7 mouse cellular contexts compared by ENCODE assay signal in genomic region chr8:106169017-106169933, GRCm38 (mm10). TPM values are rescaled to one million over a fixed set of nuclear protein-coding genes. Genes with fewer than 3 reads are reported as not detected.
DNase-seq lines count a peak whose midpoint lies in the region; ATAC-seq and TF ChIP-seq lines count a peak whose summit lies in the region.

No protein-coding gene starts in this region.

- peak; percentile 66 for ATAC-seq in embryonic facial prominence, embryonic 12.5 days (ENCODE audit: insufficient number of reproducible peaks, insufficient read depth, low FRiP score, low TSS enrichment)
- ATAC-seq in heart, embryonic 15.5 days (replicated peaks; ENCODE audit: insufficient number of reproducible peaks, insufficient read depth, low FRiP score, low read depth): peak; percentile 53; the same call in 1 of the 2 replicates
- peak; percentile 51 for ATAC-seq in megakaryocyte, adult 5-6 weeks (ENCODE audit: poor library complexity, severe bottlenecking)

- peak; percentile 58 for DNase-seq in R1 (ENCODE audit: low read depth, low spot score)
- peak; percentile 40 to 86 for DNase-seq in left cerebral cortex, postnatal 36 days (ENCODE audit: low spot score in 2 of 2)
- peak; percentile 41 for DNase-seq in right cerebral cortex, postnatal 14 days

- H3K9ac ChIP-seq in ES-Bruce4 (ENCODE audit: low read depth, poor library complexity, severe bottlenecking): peak overlapping the region; percentile 84
- H3K9ac ChIP-seq in embryonic facial prominence, embryonic 12.5 days: peak overlapping the region; percentile 82
- H3K9ac ChIP-seq in heart, embryonic 15.5 days: peak overlapping the region; percentile 68

- H3K9me3 ChIP-seq in ES-Bruce4 (replicated peaks; ENCODE audit: control insufficient read depth, insufficient read depth, low read length, poor library complexity, severe bottlenecking): no peaks in the 10 kb centered on the region
- H3K9me3 ChIP-seq in embryonic facial prominence, embryonic 12.5 days: no peaks in the 10 kb centered on the region
- no peaks in the 10 kb centered on the region for H3K9me3 ChIP-seq in heart, embryonic 15.5 days (replicated peaks)

- intact Hi-C loops in left cerebral cortex, postnatal 36 days (cut with DNase I): loop anchor here (2.0 to 5.0 kb wide), 2 partner anchors 26 to 43 kb away; partner anchors contain the start of genes Prmt7 and Slc7a6os

- 0 out of 2 replicates have a peak overlapping the region, but pooled peaks have one; percentile 7 for H3K27ac ChIP-seq in ES-Bruce4 (ENCODE audit: insufficient read depth, low read length)
- H3K27ac ChIP-seq in embryonic facial prominence, embryonic 12.5 days: peak overlapping the region; percentile 70
- H3K27ac ChIP-seq in heart, embryonic 15.5 days: peak overlapping the region; percentile 72

- TF ChIP-seq EP300 in ES-Bruce4 (IDR thresholded peaks at IDR 0.05; ENCODE audit: insufficient read depth, low read depth, low read length): no peak

- TF ChIP-seq CTCF in ES-Bruce4 (IDR thresholded peaks at IDR 0.05; ENCODE audit: low read depth, low read length): no peak

- 0 out of 2 replicates have a peak, but pooled peaks cover 2% of the 10 kb centered on the region for H3K27me3 ChIP-seq in ES-Bruce4 (ENCODE audit: control insufficient read depth, insufficient read depth, low read length, poor library complexity, severe bottlenecking)
- no peaks in the 10 kb centered on the region for H3K27me3 ChIP-seq in embryonic facial prominence, embryonic 12.5 days
- H3K27me3 ChIP-seq in heart, embryonic 15.5 days: no peaks in the 10 kb centered on the region

- 2% methylated on average over 52 of the region's 54 CpGs for WGBS in embryonic facial prominence, embryonic 12.5 days
- under 1% methylated on average over 54 of the region's 54 CpGs for WGBS in heart, embryonic 15.5 days

- H3K4me3 ChIP-seq in ES-Bruce4 (ENCODE audit: low read depth, low read length): peak overlapping the region; percentile 86
- peak overlapping the region; percentile 91 for H3K4me3 ChIP-seq in embryonic facial prominence, embryonic 12.5 days
- peak overlapping the region; percentile 65 for H3K4me3 ChIP-seq in heart, embryonic 15.5 days

- H3K4me2 ChIP-seq in embryonic facial prominence, embryonic 12.5 days (replicated peaks): peak overlapping the region; percentile 91
- peak overlapping the region; percentile 85 for H3K4me2 ChIP-seq in heart, embryonic 15.5 days

- peaks cover 2% of the 10 kb centered on the region for H3K4me1 ChIP-seq in ES-Bruce4 (ENCODE audit: control insufficient read depth, insufficient read depth, low read length)
- peaks cover 9% of the 10 kb centered on the region; the same call in 1 of the 2 replicates for H3K4me1 ChIP-seq in embryonic facial prominence, embryonic 12.5 days
- peaks cover 22% of the 10 kb centered on the region for H3K4me1 ChIP-seq in heart, embryonic 15.5 days (replicated peaks)

- H3K36me3 ChIP-seq in ES-Bruce4 (ENCODE audit: control insufficient read depth, insufficient read depth, low read length, poor library complexity, severe bottlenecking): no peaks in the 10 kb centered on the region; the same call in 1 of the 2 replicates
- 0 out of 2 replicates have a peak, but pooled peaks cover under 1% of the 10 kb centered on the region for H3K36me3 ChIP-seq in embryonic facial prominence, embryonic 12.5 days
- no peaks in the 10 kb centered on the region for H3K36me3 ChIP-seq in heart, embryonic 15.5 days

- TF ChIP-seq POLR2A in ES-Bruce4 (IDR thresholded peaks at IDR 0.05; ENCODE audit: insufficient read depth, low read length): no peak

RNA-seq across cellular contexts. Expression of gene Slc7a6, which starts 0.6 kb away (rescaled TPM):
- 75.7 and 82.1 TPM in 2 replicates for polyA plus RNA-seq in ES-Bruce4 (2011; ENCODE audit: insufficient read depth, insufficient read length, low read depth, missing spikeins)
- polyA plus RNA-seq in embryonic facial prominence, embryonic 12.5 days (2016; fragmentation: Nextera tagmentation; extraction: Ambion mirVana): 52.8 and 66.5 TPM in 2 replicates
- 29.6 and 33.3 TPM in 2 replicates for polyA plus RNA-seq in heart, embryonic 15.5 days (2015; fragmentation: Nextera tagmentation; extraction: Ambion mirVana)
- total RNA-seq in left cerebral cortex, postnatal 36 days (2021): 10 to 100 TPM; 24.0 to 28.7 TPM
- total RNA-seq in megakaryocyte, adult 5-6 weeks (2015): 9.7 and 10.3 TPM in 2 replicates
- 7.6 and 9.4 TPM in 2 replicates for total RNA-seq in megakaryocyte, adult 5-6 weeks (2017)

RNA-seq across cellular contexts. Expression of gene Pla2g15, which starts 19.1 kb away (rescaled TPM):
- 18.0 and 19.6 TPM in 2 replicates for polyA plus RNA-seq in ES-Bruce4 (2011; ENCODE audit: insufficient read depth, insufficient read length, low read depth, missing spikeins)
- 18.2 and 18.4 TPM in 2 replicates for polyA plus RNA-seq in embryonic facial prominence, embryonic 12.5 days (2016; fragmentation: Nextera tagmentation; extraction: Ambion mirVana)
- 7.0 and 9.4 TPM in 2 replicates for polyA plus RNA-seq in heart, embryonic 15.5 days (2015; fragmentation: Nextera tagmentation; extraction: Ambion mirVana)
- total RNA-seq in left cerebral cortex, postnatal 36 days (2021): 10 to 100 TPM; 25.9 to 26.3 TPM
- total RNA-seq in megakaryocyte, adult 5-6 weeks (2015): 13.8 and 15.8 TPM in 2 replicates
- total RNA-seq in megakaryocyte, adult 5-6 weeks (2017): 12.9 and 15.8 TPM in 2 replicates

RNA-seq across cellular contexts. Expression of gene Esrp2, which starts 32.5 kb away (rescaled TPM):
- 10.8 and 13.2 TPM in 2 replicates for polyA plus RNA-seq in ES-Bruce4 (2011; ENCODE audit: insufficient read depth, insufficient read length, low read depth, missing spikeins)
- 10.4 and 11.3 TPM in 2 replicates for polyA plus RNA-seq in embryonic facial prominence, embryonic 12.5 days (2016; fragmentation: Nextera tagmentation; extraction: Ambion mirVana)
- 1.5 and 6.1 TPM in 2 replicates for polyA plus RNA-seq in heart, embryonic 15.5 days (2015; fragmentation: Nextera tagmentation; extraction: Ambion mirVana)
- total RNA-seq in left cerebral cortex, postnatal 36 days (2021): under 1 TPM; 0.30 to 0.36 TPM
- total RNA-seq in megakaryocyte, adult 5-6 weeks (2015): not detected in 2 replicates
- total RNA-seq in megakaryocyte, adult 5-6 weeks (2017): not detected in 2 replicates

RNA-seq across cellular contexts. Expression of gene Slc7a6os, which starts 41.5 kb away (rescaled TPM):
- 45.1 and 50.3 TPM in 2 replicates for polyA plus RNA-seq in ES-Bruce4 (2011; ENCODE audit: insufficient read depth, insufficient read length, low read depth, missing spikeins)
- polyA plus RNA-seq in embryonic facial prominence, embryonic 12.5 days (2016; fragmentation: Nextera tagmentation; extraction: Ambion mirVana): 41.7 and 43.4 TPM in 2 replicates
- polyA plus RNA-seq in heart, embryonic 15.5 days (2015; fragmentation: Nextera tagmentation; extraction: Ambion mirVana): 19.5 and 22.2 TPM in 2 replicates
- 10 to 100 TPM; 26.1 to 29.4 TPM for total RNA-seq in left cerebral cortex, postnatal 36 days (2021)
- total RNA-seq in megakaryocyte, adult 5-6 weeks (2015): 34.1 and 36.0 TPM in 2 replicates
- total RNA-seq in megakaryocyte, adult 5-6 weeks (2017): 24.8 and 34.4 TPM in 2 replicates

RNA-seq across cellular contexts. Expression of gene Prmt7, which starts 41.5 kb away (rescaled TPM):
- 88.7 and 107 TPM in 2 replicates for polyA plus RNA-seq in ES-Bruce4 (2011; ENCODE audit: insufficient read depth, insufficient read length, low read depth, missing spikeins)
- 56.9 and 57.3 TPM in 2 replicates for polyA plus RNA-seq in embryonic facial prominence, embryonic 12.5 days (2016; fragmentation: Nextera tagmentation; extraction: Ambion mirVana)
- polyA plus RNA-seq in heart, embryonic 15.5 days (2015; fragmentation: Nextera tagmentation; extraction: Ambion mirVana): 28.0 and 37.4 TPM in 2 replicates
- total RNA-seq in left cerebral cortex, postnatal 36 days (2021): 10 to 100 TPM; 35.3 to 41.3 TPM
- 2.7 and 3.7 TPM in 2 replicates for total RNA-seq in megakaryocyte, adult 5-6 weeks (2015)
- total RNA-seq in megakaryocyte, adult 5-6 weeks (2017): 10.3 and 11.6 TPM in 2 replicates

Comparison
In these comparisons a context has a peak if more than half of its experiments do, and no peak if none do; other contexts are left out.
1. Peak in every context shown above with its lines: DNase-seq, ATAC-seq, H3K4me3 ChIP-seq and H3K27ac ChIP-seq.
2. H3K27ac ChIP-seq: peak in every context shown above with its lines; median percentile 72 in heart, embryonic 15.5 days; 70 in embryonic facial prominence, embryonic 12.5 days; 7 in ES-Bruce4.